Mouse (Mus musculus) Patski (cell line): Measurements from ENCODE around the gene Col6a2. TPM values are rescaled to one million over a fixed set of nuclear protein-coding genes. Genes with fewer than 3 reads are reported as not detected.

Source experiments
- ATAC-seq: fragments of 100-300 bp; one replicate; pipeline ENCODE4 v1.8.0; 2021
- CTCF ChIA-PET: fragments of 350-600 bp; sonication (Branson Sonifier 250); formaldehyde crosslinking; loops from one replicate; lab custom pipeline; 2022; ENCODE audit warnings: inconsistent platforms; lab: Charles Lee
- POLR2A ChIA-PET: fragments of 350-600 bp; sonication (Branson Sonifier 250); formaldehyde crosslinking; loops from one replicate; lab custom pipeline; 2022; ENCODE audit warnings: antibody characterized with exemption, inconsistent platforms; lab: Charles Lee
- DNase-seq: peaks from one replicate; pipeline ENCODE4 v3.0.0-alpha.2; 2011; ENCODE audit warnings: low read depth, low spot score
- H3K27me3 ChIP-seq: fragments of 371-371 bp; one replicate; pipeline ENCODE4 v1.5.1; 2021
- CTCF ChIP-seq: fragments of 100-300 bp; IDR thresholded peaks from one replicate; pipeline ENCODE4 v1.5.1; 2021
- in situ Hi-C: fragments of 300-500 bp; cut with MboI; formaldehyde crosslinking; loops from 3 replicates; pipeline ENCODE4 v1.11.1; 2018; ENCODE audit warnings: low pct_unique_long_range_greater_than_20kb, mixed read lengths
- polyA plus RNA-seq: library from polyadenylated mRNA; unstranded; gene quantifications from one replicate; pipeline ENCODE4 v1.2.3, GENCODE M21; 2021

Gene Col6a2
- polyA plus RNA-seq, 1 experiment from 2014 or later = 6.2 TPM

DNA sequence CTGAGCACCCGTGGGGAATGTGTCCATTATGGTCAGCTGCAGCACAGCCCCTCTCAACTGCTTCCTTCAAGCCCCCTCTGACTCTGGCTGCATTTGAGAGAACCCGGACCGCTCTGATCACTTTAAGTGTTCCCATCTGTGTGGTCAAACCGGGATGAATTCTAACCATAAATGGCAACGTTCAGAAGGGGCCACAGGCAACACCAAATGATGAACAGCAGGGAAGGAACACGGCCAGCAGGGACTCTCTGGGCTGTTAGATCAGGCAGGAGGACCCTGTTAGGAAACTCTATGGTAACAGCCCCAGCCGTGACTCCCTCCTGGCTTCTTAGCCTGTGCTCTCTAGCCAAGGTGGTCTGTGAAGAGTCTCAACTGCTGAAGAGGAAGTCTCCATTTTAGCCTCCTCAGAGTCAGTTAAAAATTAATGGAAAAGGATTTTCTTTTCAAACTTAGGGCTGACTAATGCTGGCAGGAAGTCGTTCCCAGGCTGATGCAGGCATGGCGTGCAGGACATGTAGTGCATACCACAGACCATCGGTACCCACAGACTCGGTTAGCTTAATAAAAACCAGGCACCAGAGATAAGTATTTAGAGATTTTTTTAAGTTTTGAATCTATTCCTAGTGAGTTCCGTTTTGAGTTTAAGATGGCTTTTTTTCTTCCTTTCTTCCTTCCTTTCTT, 27.4 kb upstream of the Col6a2 start:
- H3K27me3 ChIP-seq = no peaks in the 10 kb centered on the region
- ChIA-PET CTCF (no interaction called here), POLR2A (no interaction called here)
- in situ Hi-C loops = no loop called here
- DNase-seq (peak; percentile 73), ATAC-seq (no peak)
- no peak for TF ChIP-seq CTCF

- in situ Hi-C loops = no loop called here
- POLR2A ChIA-PET = no interaction called here
These were observed 25.3 kb upstream of the Col6a2 start for GRCm38 (mm10) chr10:76648738-76649137.

DNA sequence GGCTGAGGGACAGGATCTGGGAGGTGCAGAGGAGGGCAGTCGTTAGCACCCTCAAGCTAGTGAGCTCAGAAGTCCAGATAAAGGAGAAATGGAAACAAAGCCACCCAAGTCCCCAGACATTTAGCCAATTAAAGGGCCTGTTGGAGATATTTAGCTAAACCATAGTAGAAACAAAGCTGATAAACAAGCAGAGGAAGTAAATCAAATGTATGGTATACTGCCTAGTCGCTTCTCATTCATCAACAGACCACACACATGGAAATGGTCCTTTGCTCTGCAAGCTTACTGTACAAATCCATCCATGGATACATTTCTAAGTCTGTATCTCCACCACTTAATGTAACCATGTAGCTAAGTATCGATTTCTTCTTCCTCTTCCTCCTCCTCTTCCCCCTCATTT, 24.0 kb upstream of the Col6a2 start:
- ATAC-seq = no peak
- H3K27me3 ChIP-seq = no peaks in the 10 kb centered on the region
- POLR2A ChIA-PET = interaction anchor here (0.5 kb wide), 1 partner anchor 91 kb away, joined by 3 read pairs; no protein-coding TSS in a partner anchor
- in situ Hi-C loops = no loop called here
- no peak for TF ChIP-seq CTCF
- CTCF ChIA-PET = no interaction called here
- no peak for DNase-seq

More at GRCm38 (mm10) chr10:76648738-76649137, 25.3 kb upstream of the Col6a2 start:
- CTCF ChIA-PET = interaction anchor here (0.7 to 1.5 kb wide), 3 partner anchors 8 to 64 kb away, joined by 3 read pairs; no protein-coding TSS in a partner anchor
- ATAC-seq (no peak), DNase-seq (peak; percentile 58)
- H3K27me3 ChIP-seq = no peaks in the 10 kb centered on the region
- no peak for TF ChIP-seq CTCF

DNA sequence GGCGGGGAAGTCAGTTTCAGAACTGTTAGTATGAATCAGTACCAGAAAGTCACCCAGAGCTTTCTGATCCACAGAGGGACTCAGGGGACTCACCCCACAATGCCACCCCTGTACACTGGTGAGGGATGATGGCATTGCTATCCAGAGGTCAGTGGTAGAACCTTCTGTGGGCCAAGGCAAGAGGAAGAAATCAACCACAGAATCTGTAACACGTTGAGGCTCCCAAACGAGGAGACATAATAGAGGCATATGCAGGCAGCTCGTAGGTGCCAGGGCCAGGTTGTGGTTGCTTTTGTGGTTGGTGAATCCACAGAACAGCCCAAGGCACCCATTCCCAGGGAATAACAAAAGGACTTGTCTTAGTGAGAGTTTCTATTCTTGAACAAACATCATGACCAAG, 22.3 kb upstream of the Col6a2 start:
- ATAC-seq (no peak), DNase-seq (no peak)
- no peaks in the 10 kb centered on the region for H3K27me3 ChIP-seq
- ChIA-PET CTCF (no interaction called here), POLR2A (interaction anchor here (0.6 kb wide), 1 partner anchor 72 kb away, joined by 3 read pairs; no protein-coding TSS in a partner anchor)
- TF ChIP-seq CTCF = no peak
- in situ Hi-C loops = no loop called here

GRCm38 (mm10) chr10:76645066-76645465, 21.6 kb upstream of the Col6a2 start:
- CTCF ChIA-PET = no interaction called here
- no peaks in the 10 kb centered on the region for H3K27me3 ChIP-seq
- in situ Hi-C loops = no loop called here
- no peak for DNase-seq
- no peak for ATAC-seq
- POLR2A ChIA-PET = interaction anchor here (0.6 kb wide), 1 partner anchor 72 kb away, joined by 3 read pairs; no protein-coding TSS in a partner anchor
- TF ChIP-seq CTCF = no peak

DNA sequence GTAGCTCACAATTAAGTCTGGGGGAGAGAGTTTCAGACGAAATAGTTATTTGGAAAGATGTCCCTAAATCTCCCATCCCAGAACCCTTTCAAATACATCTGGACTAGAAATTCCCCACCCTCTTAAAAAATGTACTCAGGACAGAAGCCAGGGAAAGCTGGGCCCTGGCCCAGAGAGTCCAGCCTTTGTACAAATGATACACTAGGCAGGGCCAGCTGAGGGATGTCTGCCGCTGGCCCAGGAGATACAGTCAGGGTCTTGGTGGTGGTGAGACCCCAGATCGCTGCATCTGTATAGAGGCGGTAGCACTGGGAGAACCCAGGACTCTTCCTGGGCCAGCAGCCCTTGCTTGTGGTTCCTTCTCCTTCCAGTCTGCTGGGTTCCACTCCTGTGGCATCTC, 20.6 kb upstream of the Col6a2 start:
- ATAC-seq (no peak), DNase-seq (no peak)
- CTCF ChIA-PET = no interaction called here
- no peak for TF ChIP-seq CTCF
- in situ Hi-C loops = no loop called here
- POLR2A ChIA-PET = no interaction called here
- H3K27me3 ChIP-seq = no peaks in the 10 kb centered on the region

GRCm38 (mm10) chr10:76643446-76643845, 20.0 kb upstream of the Col6a2 start:
- H3K27me3 ChIP-seq = no peaks in the 10 kb centered on the region
- no peak for DNase-seq
- no peak for ATAC-seq
- ChIA-PET POLR2A (no interaction called here), CTCF (no interaction called here)
- TF ChIP-seq CTCF = no peak
- in situ Hi-C loops = no loop called here

GRCm38 (mm10) chr10:76642628-76643434, 19.4 kb upstream of the Col6a2 start:
- CTCF ChIA-PET = no interaction called here
- in situ Hi-C loops = no loop called here
- POLR2A ChIA-PET = no interaction called here
- TF ChIP-seq CTCF = no peak
- ATAC-seq (no peak), DNase-seq (no peak)
- H3K27me3 ChIP-seq = no peaks in the 10 kb centered on the region

- H3K27me3 ChIP-seq = no peaks in the 10 kb centered on the region
- ChIA-PET POLR2A (interaction anchor here (0.6 kb wide), 1 partner anchor 11 kb away, joined by 3 read pairs; no protein-coding TSS in a partner anchor), CTCF (no interaction called here)
- ATAC-seq (no peak), DNase-seq (no peak)
- TF ChIP-seq CTCF = no peak
- in situ Hi-C loops = no loop called here
These were observed 18.6 kb upstream of the Col6a2 start for GRCm38 (mm10) chr10:76641894-76642627.

GRCm38 (mm10) chr10:76639952-76640351, 16.5 kb upstream of the Col6a2 start:
- in situ Hi-C loops = no loop called here
- POLR2A ChIA-PET = interaction anchor here (0.6 kb wide), 1 partner anchor 248 kb away, joined by 3 read pairs; no protein-coding TSS in a partner anchor
- no peak for TF ChIP-seq CTCF

More at GRCm38 (mm10) chr10:76639952-76640351, 16.5 kb upstream of the Col6a2 start:
- H3K27me3 ChIP-seq = no peaks in the 10 kb centered on the region
- DNase-seq (no peak), ATAC-seq (no peak)
- CTCF ChIA-PET = interaction anchor here (0.7 kb wide), 1 partner anchor 13 kb away, joined by 3 read pairs; no protein-coding TSS in a partner anchor
